ENCODE assay signal across 21 mouse cellular contexts in the genomic region with DNA sequence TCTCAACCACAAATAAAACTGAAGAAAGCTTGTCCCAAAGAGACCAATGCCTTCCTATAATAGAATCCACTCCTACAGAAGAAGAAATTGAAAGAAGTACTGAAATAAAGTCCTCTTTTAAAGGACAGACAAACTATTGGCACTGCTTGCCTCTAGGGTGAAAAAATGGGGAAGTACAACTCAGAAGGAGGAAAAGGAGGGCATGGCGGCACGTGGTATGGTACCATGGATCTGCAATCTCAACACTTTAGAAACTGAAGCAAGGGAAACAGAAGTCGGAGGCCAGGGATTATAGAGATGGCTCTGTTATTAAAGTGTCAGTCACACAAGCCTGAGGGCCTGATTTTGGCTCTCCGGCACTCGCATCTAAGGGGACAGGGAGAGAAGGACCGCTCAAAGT.
"Had no signal": no experiment of that assay in that cellular context is flagged by ENCODE, and none has a peak within 500 bp of the region (broad histone marks: within the 10 kb centered on the region; RNA-seq: fewer than 3 reads in every experiment).

No protein-coding gene starts in this region.

- ATAC-seq: intestine, postnatal 0 days; liver, postnatal 0 days had no signal

- H3K4me3 ChIP-seq: kidney, embryonic 15.5 days; left cerebral cortex, adult 2 months; neural tube, embryonic 13.5 days had no signal

- H3K27me3 ChIP-seq: neural tube, embryonic 13.5 days had no signal

- H3K4me1 ChIP-seq: kidney, embryonic 15.5 days; neural tube, embryonic 13.5 days had no signal

- DNase-seq: kidney, adult 8-10 months; kidney, postnatal 10 days; kidney, postnatal 36 days; layer of hippocampus, postnatal 36 days; liver, postnatal 0 days; lung, embryonic 14.5 days; lung, postnatal 10 days; lung, postnatal 4 days; midbrain, embryonic 14.5 days; retina, postnatal 1 day; right cerebral cortex, postnatal 25 days; thymus, adult 2 months; thymus, postnatal 14 days; thymus, postnatal 4 days had no signal

- H3K9ac ChIP-seq: kidney, embryonic 15.5 days; liver, embryonic 14.5 days; liver, postnatal 0 days; lung, embryonic 14.5 days; neural tube, embryonic 13.5 days had no signal

- H3K27ac ChIP-seq: kidney, embryonic 15.5 days; left cerebral cortex, adult 2 months; liver, embryonic 14.5 days; neural tube, embryonic 13.5 days; stomach, postnatal 0 days had no signal

- H3K36me3 ChIP-seq: kidney, embryonic 15.5 days; neural tube, embryonic 13.5 days had no signal

- H3K4me2 ChIP-seq: kidney, embryonic 15.5 days; lung, embryonic 14.5 days; midbrain, embryonic 11.5 days; neural tube, embryonic 13.5 days had no signal

- H3K9me3 ChIP-seq: kidney, embryonic 15.5 days; neural tube, embryonic 13.5 days had no signal
